Mouse (Mus musculus): ENCODE results near the gene Man1c1.
A peak's percentile ranks its signal among the peaks of the same experiment; 100 is the strongest.

Gene Man1c1

GRCm38 (mm10) chr4:134703835-134704546, at the start of gene Man1c1:
TSS of gene Man1c1 (minus strand) at chr4:134704290.
- peak; percentile 98 to 99 for DNase-seq

- no peak for DNase-seq
Observed at GRCm38 (mm10) chr4:134753516-134754261, 49.6 kb upstream of the Man1c1 start.

GRCm38 (mm10) chr4:134752911-134753426, 48.9 kb upstream of the Man1c1 start:
- no peak for DNase-seq

- no peak for DNase-seq
Observed at GRCm38 (mm10) chr4:134751682-134752380, 47.7 kb upstream of the Man1c1 start.

GRCm38 (mm10) chr4:134750825-134751224, 46.7 kb upstream of the Man1c1 start:
- DNase-seq: no peak

- no peak for DNase-seq
Observed at GRCm38 (mm10) chr4:134750263-134750662, 46.2 kb upstream of the Man1c1 start.

- DNase-seq: peak in 1 of 2 experiments; percentile 55
Observed at GRCm38 (mm10) chr4:134749301-134750030, 45.4 kb upstream of the Man1c1 start.

- DNase-seq: peak in 1 of 2 experiments; percentile 55
Observed at GRCm38 (mm10) chr4:134745900-134746661, 42.0 kb upstream of the Man1c1 start.

- no peak for DNase-seq
Observed at GRCm38 (mm10) chr4:134743881-134744633, 40.0 kb upstream of the Man1c1 start.

- DNase-seq: peak in 1 of 2 experiments; percentile 44
Observed at GRCm38 (mm10) chr4:134741949-134742348, 37.9 kb upstream of the Man1c1 start.

GRCm38 (mm10) chr4:134740186-134740585, 36.1 kb upstream of the Man1c1 start:
- no peak for DNase-seq

- no peak for DNase-seq
Observed at GRCm38 (mm10) chr4:134739530-134739929, 35.4 kb upstream of the Man1c1 start.

GRCm38 (mm10) chr4:134737365-134737910, 33.3 kb upstream of the Man1c1 start:
- no peak for DNase-seq

GRCm38 (mm10) chr4:134736147-134736546, 32.1 kb upstream of the Man1c1 start:
- DNase-seq: no peak

GRCm38 (mm10) chr4:134734629-134735081, 30.6 kb upstream of the Man1c1 start:
- peak; percentile 33 to 49 for DNase-seq

- DNase-seq: peak; percentile 51 to 72
Observed at GRCm38 (mm10) chr4:134734038-134734628, 30.0 kb upstream of the Man1c1 start.

- no peak for DNase-seq
Observed at GRCm38 (mm10) chr4:134733371-134733770, 29.3 kb upstream of the Man1c1 start.

GRCm38 (mm10) chr4:134730106-134730505, 26.0 kb upstream of the Man1c1 start:
- peak; percentile 60 to 65 for DNase-seq

- peak; percentile 41 to 50 for DNase-seq
Observed at GRCm38 (mm10) chr4:134725735-134726345, 21.8 kb upstream of the Man1c1 start.

GRCm38 (mm10) chr4:134724974-134725373, 20.9 kb upstream of the Man1c1 start:
- peak; percentile 24 to 25 for DNase-seq
